Mouse (Mus musculus): ENCODE results near the gene Sapcd1. TPM values are rescaled to one million over a fixed set of nuclear protein-coding genes. Genes with fewer than 3 reads are reported as not detected.
"Not testable (repeated sequence)": the region's sequence is repeated elsewhere in the genome, so short reads cannot be mapped to it uniquely, and the experiment has no call there.

Gene Sapcd1
- polyA plus RNA-seq, 1 experiment from 2014 or later: 3.2 TPM

GRCm38 (mm10) chr17:34995192-34995591 is 32.6 kb downstream of the Sapcd1 start:
- H3K9me3 ChIP-seq (ENCODE audit: control insufficient read depth): not testable (repeated sequence)
- TF ChIP-seq CTCF (IDR thresholded peaks at IDR 0.05; ENCODE audit: low read depth): peak; percentile 26
- WGBS: 63% methylated on average over 4 of the region's 4 CpGs

GRCm38 (mm10) chr17:34994751-34995150 is 33.1 kb downstream of the Sapcd1 start:
- no peaks in the 10 kb centered on the region for H3K9me3 ChIP-seq (ENCODE audit: control insufficient read depth)
- H3K4me2 ChIP-seq (replicated peaks; ENCODE audit: low read depth): no peak overlapping the region
- H3K36me3 ChIP-seq (ENCODE audit: control insufficient read depth, insufficient read depth): peaks cover 3% of the 10 kb centered on the region; the same call in 1 of the 2 replicates
- H3K4me3 ChIP-seq (ENCODE audit: low read depth, low read length): no peak overlapping the region
- no peak overlapping the region for H3K9ac ChIP-seq (ENCODE audit: low read depth, low read length)
- no peaks in the 10 kb centered on the region for H3K27me3 ChIP-seq (replicated peaks; ENCODE audit: control insufficient read depth, insufficient read depth, low read length)
- no peak for TF ChIP-seq CTCF (IDR thresholded peaks at IDR 0.05; ENCODE audit: low read depth)
- H3K27ac ChIP-seq (ENCODE audit: low read depth, low read length): no peak overlapping the region
- no peak for ATAC-seq
- peaks cover 8% of the 10 kb centered on the region; the same call in 1 of the 2 replicates for H3K4me1 ChIP-seq (replicated peaks; ENCODE audit: control insufficient read depth, insufficient read depth, low read length)

More at GRCm38 (mm10) chr17:34995192-34995591, 32.6 kb downstream of the Sapcd1 start:
- not testable (repeated sequence) for H3K4me2 ChIP-seq (replicated peaks; ENCODE audit: low read depth); H3K27ac ChIP-seq (ENCODE audit: low read depth, low read length); H3K4me1 ChIP-seq (replicated peaks; ENCODE audit: control insufficient read depth, insufficient read depth, low read length); H3K36me3 ChIP-seq (ENCODE audit: control insufficient read depth, insufficient read depth); H3K9ac ChIP-seq (ENCODE audit: low read depth, low read length); H3K4me3 ChIP-seq (ENCODE audit: low read depth, low read length); ATAC-seq; H3K27me3 ChIP-seq (replicated peaks; ENCODE audit: control insufficient read depth, insufficient read depth, low read length)

- 69% methylated on average over 2 of the region's 2 CpGs for WGBS
- H3K4me3 ChIP-seq (ENCODE audit: low read depth, low read length): no peak overlapping the region
- H3K9ac ChIP-seq (ENCODE audit: low read depth, low read length): no peak overlapping the region
- H3K9me3 ChIP-seq (ENCODE audit: control insufficient read depth): no peaks in the 10 kb centered on the region
- peak; percentile 82 for TF ChIP-seq CTCF (IDR thresholded peaks at IDR 0.05; ENCODE audit: low read depth)
- H3K36me3 ChIP-seq (ENCODE audit: control insufficient read depth, insufficient read depth): peaks cover 17% of the 10 kb centered on the region
- no peaks in the 10 kb centered on the region for H3K27me3 ChIP-seq (replicated peaks; ENCODE audit: control insufficient read depth, insufficient read depth, low read length)
- H3K27ac ChIP-seq (ENCODE audit: low read depth, low read length): no peak overlapping the region
- H3K4me1 ChIP-seq (replicated peaks; ENCODE audit: control insufficient read depth, insufficient read depth, low read length): no peaks in the 10 kb centered on the region
- no peak overlapping the region for H3K4me2 ChIP-seq (replicated peaks; ENCODE audit: low read depth)
- ATAC-seq: no peak
Measured at GRCm38 (mm10) chr17:34984218-34984617, 43.6 kb downstream of the Sapcd1 start.

GRCm38 (mm10) chr17:34982328-34982727 is 45.5 kb downstream of the Sapcd1 start:
- Histone ChIP-seq H3K36me3 (ENCODE audit: control insufficient read depth, insufficient read depth) (peaks cover 17% of the 10 kb centered on the region), H3K9me3 (ENCODE audit: control insufficient read depth) (no peaks in the 10 kb centered on the region), H3K4me3 (ENCODE audit: low read depth, low read length) (peak overlapping the region; percentile 73), H3K9ac (ENCODE audit: low read depth, low read length) (peak overlapping the region; percentile 72), H3K4me2 (replicated peaks; ENCODE audit: low read depth) (peak overlapping the region; percentile 91), H3K27me3 (replicated peaks; ENCODE audit: control insufficient read depth, insufficient read depth, low read length) (no peaks in the 10 kb centered on the region), H3K27ac (ENCODE audit: low read depth, low read length) (peak overlapping the region; percentile 93), H3K4me1 (replicated peaks; ENCODE audit: control insufficient read depth, insufficient read depth, low read length) (no peaks in the 10 kb centered on the region)
- under 1% methylated on average over 15 of the region's 15 CpGs for WGBS
- ATAC-seq: peak; percentile 8; the same call in 1 of the 2 replicates
- TF ChIP-seq CTCF (IDR thresholded peaks at IDR 0.05; ENCODE audit: low read depth): no peak

- Histone ChIP-seq H3K9ac (ENCODE audit: low read depth, low read length) (peak within 1 kb of the TSS; percentile 72), H3K36me3 (ENCODE audit: control insufficient read depth, insufficient read depth) (peaks cover 17% of the 10 kb centered on the region), H3K27ac (ENCODE audit: low read depth, low read length) (peak within 1 kb of the TSS; percentile 93), H3K27me3 (replicated peaks; ENCODE audit: control insufficient read depth, insufficient read depth, low read length) (no peaks in the 10 kb centered on the region), H3K4me3 (ENCODE audit: low read depth, low read length) (peak within 1 kb of the TSS; percentile 73), H3K4me2 (replicated peaks; ENCODE audit: low read depth) (peak within 1 kb of the TSS; percentile 91), H3K9me3 (ENCODE audit: control insufficient read depth) (no peaks in the 10 kb centered on the region), H3K4me1 (replicated peaks; ENCODE audit: control insufficient read depth, insufficient read depth, low read length) (no peaks in the 10 kb centered on the region)
- TF ChIP-seq CTCF (IDR thresholded peaks at IDR 0.05; ENCODE audit: low read depth): peak; percentile 17; the same call in 1 of the 2 replicates
- ATAC-seq: peak; percentile 87
- under 1% methylated on average over 58 of the region's 58 CpGs for WGBS
Measured at GRCm38 (mm10) chr17:34981690-34982180, 46.1 kb downstream of the Sapcd1 start, which contains the start of gene Lsm2. Gene Lsm2 (plus strand): TSS chr17:34981862.

GRCm38 (mm10) chr17:34980655-34981054 is 47.2 kb downstream of the Sapcd1 start:
- Histone ChIP-seq H3K36me3 (ENCODE audit: control insufficient read depth, insufficient read depth) (peaks cover 9% of the 10 kb centered on the region), H3K27me3 (replicated peaks; ENCODE audit: control insufficient read depth, insufficient read depth, low read length) (no peaks in the 10 kb centered on the region), H3K4me2 (replicated peaks; ENCODE audit: low read depth) (peak overlapping the region; percentile 91), H3K4me1 (replicated peaks; ENCODE audit: control insufficient read depth, insufficient read depth, low read length) (no peaks in the 10 kb centered on the region), H3K9ac (ENCODE audit: low read depth, low read length) (peak overlapping the region; percentile 72; the same call in 1 of the 2 replicates), H3K9me3 (ENCODE audit: control insufficient read depth) (no peaks in the 10 kb centered on the region), H3K27ac (ENCODE audit: low read depth, low read length) (0 out of 2 replicates have a peak overlapping the region, but pooled peaks have one; percentile 17), H3K4me3 (ENCODE audit: low read depth, low read length) (peak overlapping the region; percentile 73)
- 3% methylated on average over 2 of the region's 2 CpGs for WGBS
- TF ChIP-seq CTCF (IDR thresholded peaks at IDR 0.05; ENCODE audit: low read depth): peak; percentile 86
- ATAC-seq: no peak
